Mouse (Mus musculus) ES-Bruce4 (cell line): ENCODE results near the gene Ugt1a5.

Source experiments
- CTCF ChIP-seq: IDR thresholded peaks from one replicate; pipeline ENCODE4 v1.8.1; 2011; ENCODE audit warnings: low read depth, low read length
- EP300 ChIP-seq: IDR thresholded peaks from 2 replicates; pipeline ENCODE4 v1.6.1; 2011; ENCODE audit warnings: low read depth, low read length; ENCODE audit not compliant: insufficient read depth
- POLR2A ChIP-seq: IDR thresholded peaks from one replicate; pipeline ENCODE4 v1.8.1; 2011; ENCODE audit warnings: low read length; ENCODE audit not compliant: insufficient read depth

DNA sequence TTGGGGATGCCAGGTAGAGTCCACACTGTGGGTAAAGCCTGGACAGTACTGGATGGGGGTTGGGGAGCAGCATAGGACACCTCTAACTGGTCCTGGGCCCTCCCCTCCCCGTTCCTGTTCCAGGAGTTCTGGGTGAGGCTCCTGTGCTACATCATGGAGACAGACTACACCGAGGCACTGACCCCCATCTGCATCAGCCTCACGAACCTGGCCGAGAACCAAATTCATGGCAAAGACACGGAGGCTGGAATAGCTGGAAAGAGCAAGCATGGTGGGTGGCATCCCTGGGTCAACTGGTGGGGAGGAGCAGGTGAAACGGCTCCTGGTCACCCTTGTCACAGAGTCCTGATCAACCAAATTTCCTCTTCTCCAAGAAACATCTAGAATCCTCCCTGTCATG is 73.0 kb downstream of the Ugt1a5 start:
- TF ChIP-seq EP300 (no peak), POLR2A (no peak), CTCF (no peak)
